Mouse (Mus musculus): ENCODE measurements at regions not wholly inside any gene's neighbourhood (a gene's known extent, or its start where the extent isn't known, plus 50 kb on each side); places are given as distances from the start of the nearest gene placed in this dataset.

DNA sequence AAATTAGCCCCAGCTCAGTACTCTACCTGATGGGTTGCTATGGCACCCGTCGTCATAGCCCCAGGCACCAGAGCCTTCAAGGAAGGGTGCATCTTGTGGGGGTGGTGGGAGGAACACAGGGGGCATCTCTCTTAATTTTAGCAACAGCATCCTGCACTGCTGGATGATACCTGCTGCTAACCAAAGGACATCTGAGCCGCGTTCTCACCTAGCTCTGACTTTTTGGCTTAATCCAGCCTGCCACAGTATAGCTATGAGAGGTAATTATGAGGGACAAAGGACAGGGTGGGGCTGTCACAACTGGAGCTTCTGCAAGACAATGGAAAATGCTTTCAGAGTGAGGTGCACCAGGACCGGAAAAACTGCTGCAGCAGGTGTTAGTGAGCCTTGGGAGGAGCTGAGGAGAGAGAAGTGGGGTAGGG lies 173.5 kb downstream of the Adgrd1 start:
- no peak for TF ChIP-seq POLR2A (IDR thresholded peaks at IDR 0.05; ENCODE audit: insufficient read depth, low read depth, low read length)
- TF ChIP-seq CTCF (IDR thresholded peaks at IDR 0.05; ENCODE audit: insufficient read depth, low read depth, low read length) = no peak

All from olfactory bulb, adult 2 months (tissue).